Mouse (Mus musculus) layer of hippocampus, adult 6 months (tissue): Measurements from ENCODE around the gene Cactin. TPM values are rescaled to one million over a fixed set of nuclear protein-coding genes. Genes with fewer than 3 reads are reported as not detected.

ENCODE experiments used
- long read RNA-seq, 2 experiments: library from polyadenylated mRNA; unstranded; transcript quantifications; one replicate each; pipeline ENCODE4 v2.0.0; 2019 to 2020
- microRNA-seq: library from miRNA; unstranded; fragments of <30 nt; microRNA quantifications from one replicate; pipeline ENCODE4 v1.2.0, GENCODE M21; 2020
- polyA plus RNA-seq: library from polyadenylated mRNA; unstranded; fragments of <200 nt; fragmentation: Nextera tagmentation; gene quantifications from 2 replicates; pipeline ENCODE4 v1.2.3, GENCODE M21; 2021

Cactin gene
- polyA plus RNA-seq, result 13.5 and 13.9 TPM in 2 replicates
- long read RNA-seq, experiment 1, transcript Cactin-201 (9 exons, 2,715 nt), result major isoform, 34 of 41 reads
- long read RNA-seq, experiment 1, partial matches to known transcripts, result 6 of 41 reads
- long read RNA-seq, experiment 1, other reads (novel, unspliced or antisense), result 1 of 41 reads
- long read RNA-seq, experiment 2, transcript Cactin-201 (9 exons, 2,715 nt), result major isoform, 229 of 249 reads
- long read RNA-seq, experiment 2, partial matches to known transcripts, result 10 of 249 reads
- long read RNA-seq, experiment 2, other reads (novel, unspliced or antisense), result 10 of 249 reads

GRCm38 (mm10) chr10:81320550-81321347, at the start of gene Cactin:
Cactin (plus strand) TSS chr10:81321103.

GRCm38 (mm10) chr10:81291511-81292104, 29.3 kb upstream of the Cactin start, which contains the start of gene Tjp3:
Tjp3 (minus strand) TSS chr10:81291581.

GRCm38 (mm10) chr10:81292554-81293333, 28.2 kb upstream of the Cactin start, which contains the start of gene Pip5k1c:
Pip5k1c (plus strand) TSS chr10:81292963.

GRCm38 (mm10) chr10:81328386-81328785, 7.5 kb downstream of the Cactin start, which contains the start of gene Tbxa2r:
Tbxa2r (plus strand) TSS chr10:81328731.

DNA sequence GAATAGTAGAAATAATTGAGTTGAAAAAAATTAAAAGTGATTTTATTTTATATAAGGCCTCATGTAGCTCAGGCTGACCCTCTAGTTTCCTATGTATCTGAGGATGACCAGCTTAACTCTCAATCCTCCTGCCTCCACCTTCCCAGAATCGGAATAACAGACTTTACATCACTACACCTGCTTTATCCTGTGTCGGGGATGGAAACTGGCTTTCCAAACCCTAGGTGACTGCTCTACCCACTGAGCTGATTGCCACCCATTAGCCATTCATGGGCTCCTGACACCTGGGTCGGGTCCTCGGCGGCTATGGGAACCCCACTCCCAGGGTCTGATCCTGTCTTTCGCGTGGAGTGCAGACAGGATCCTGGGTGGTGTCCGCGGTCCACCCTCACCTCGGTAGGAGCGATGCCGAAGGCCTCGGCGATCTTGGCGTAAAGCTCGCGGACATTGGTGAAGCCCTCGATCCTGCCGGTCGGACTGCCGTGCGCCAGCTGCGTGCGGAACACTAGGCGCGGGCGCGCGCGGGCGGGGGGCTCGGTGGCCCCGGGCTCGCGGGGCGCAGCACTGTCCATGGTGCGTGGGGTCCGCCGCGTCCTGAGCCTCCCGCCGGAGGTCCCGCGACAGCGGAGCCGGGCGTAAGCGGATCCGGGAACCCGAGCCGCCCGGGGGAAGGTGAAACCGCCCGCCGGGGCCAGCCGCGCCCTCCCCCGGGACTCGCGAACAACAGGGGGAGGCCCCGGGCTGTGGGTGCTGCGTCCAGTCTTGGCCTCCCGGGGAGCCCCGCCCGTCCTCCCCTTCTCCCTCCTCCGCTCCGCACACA, 22.0 kb downstream of the Cactin start, which contains the start of gene Gipc3:
TSS of gene Gipc3 (minus strand) at position 581 of the 820 bp plus-strand sequence.

GRCm38 (mm10) chr10:81350351-81351063, 29.6 kb downstream of the Cactin start, which contains the start of gene Hmg20b:
Hmg20b (minus strand) TSS chr10:81350480.

GRCm38 (mm10) chr10:81356991-81357844, 36.3 kb downstream of the Cactin start, which contains the start of gene Mfsd12:
Mfsd12 (plus strand) TSS chr10:81357491.

GRCm38 (mm10) chr10:81365672-81366476, 45.0 kb downstream of the Cactin start, which contains the start of gene 4930404N11Rik:
4930404N11Rik (minus strand) TSS chr10:81365816.

Small RNA genes lying within 50 kb of the gene (microRNA-seq; reads per million reads assigned to microRNA genes)
- 51.5 reads per million, percentile 51 among the genes with 10 or more reads in this experiment for gene Mir3057

Other genes starting within 250 kb of the Cactin start
- gene Creb3l3, start 222.2 kb upstream of the Cactin start, polyA plus RNA-seq, result 1.1 and 1.4 TPM in 2 replicates
- gene Map2k2, start 215.2 kb upstream of the Cactin start, polyA plus RNA-seq, result 109 and 133 TPM in 2 replicates
- 87.7 and 94.4 TPM in 2 replicates for gene Zbtb7a, start 185.9 kb upstream of the Cactin start, polyA plus RNA-seq
- 15.8 and 17.3 TPM in 2 replicates for gene Pias4, start 153.2 kb upstream of the Cactin start, polyA plus RNA-seq
- 609 and 694 TPM in 2 replicates for gene Eef2, start 144.5 kb upstream of the Cactin start, polyA plus RNA-seq
- 3.5 and 5.3 TPM in 2 replicates for gene Dapk3, start 138.1 kb upstream of the Cactin start, polyA plus RNA-seq
- not detected in 2 replicates for gene 4930442H23Rik, start 137.3 kb upstream of the Cactin start, polyA plus RNA-seq
- not detected in 2 replicates for gene Nmrk2, start 119.1 kb upstream of the Cactin start, polyA plus RNA-seq
- gene Atcay, start 90.3 kb upstream of the Cactin start, polyA plus RNA-seq, result 47.2 and 52.7 TPM in 2 replicates
- gene Zfr2, start 87.9 kb upstream of the Cactin start, polyA plus RNA-seq, result 33.7 and 36.7 TPM in 2 replicates
- 145 and 170 TPM in 2 replicates for gene Matk, start 68.2 kb upstream of the Cactin start, polyA plus RNA-seq
- gene Mrpl54, start 54.2 kb upstream of the Cactin start, polyA plus RNA-seq, result 119 and 122 TPM in 2 replicates
- 20.9 and 24.9 TPM in 2 replicates for gene Apba3, start 54.1 kb upstream of the Cactin start, polyA plus RNA-seq
- gene Tjp3, start 29.5 kb upstream of the Cactin start, polyA plus RNA-seq, result 1.1 and 4.3 TPM in 2 replicates
- gene Pip5k1c, start 28.1 kb upstream of the Cactin start, polyA plus RNA-seq, result 48.2 and 55.7 TPM in 2 replicates
- gene Tbxa2r, start 7.6 kb downstream of the Cactin start, polyA plus RNA-seq, result 1.4 and 1.7 TPM in 2 replicates
- 0.60 and 0.80 TPM in 2 replicates for gene Gipc3, start 22.2 kb downstream of the Cactin start, polyA plus RNA-seq
- 28.5 TPM in 2 replicates for gene Hmg20b, start 29.4 kb downstream of the Cactin start, polyA plus RNA-seq
- 9.2 and 10.7 TPM in 2 replicates for gene Mfsd12, start 36.4 kb downstream of the Cactin start, polyA plus RNA-seq
- gene 4930404N11Rik, start 44.7 kb downstream of the Cactin start, polyA plus RNA-seq, result not detected in 2 replicates
- gene Fzr1, start 57.4 kb downstream of the Cactin start, polyA plus RNA-seq, result 62.7 and 65.6 TPM in 2 replicates
- 178 and 192 TPM in 2 replicates for gene Dohh, start 63.3 kb downstream of the Cactin start, polyA plus RNA-seq
- 4.3 and 4.7 TPM in 2 replicates for gene Gm48551, start 63.4 kb downstream of the Cactin start, polyA plus RNA-seq
- 1.3 TPM in 1 of 2 replicates, not detected in the other for gene Gm48552, start 67.9 kb downstream of the Cactin start, polyA plus RNA-seq
- 2.8 and 3.4 TPM in 2 replicates for gene Smim24, start 71.9 kb downstream of the Cactin start, polyA plus RNA-seq
- 22.5 and 25.0 TPM in 2 replicates for gene Nfic, start 134.5 kb downstream of the Cactin start, polyA plus RNA-seq
- gene Celf5, start 161.6 kb downstream of the Cactin start, polyA plus RNA-seq, result 60.5 and 83.1 TPM in 2 replicates
- gene Ncln, start 175.3 kb downstream of the Cactin start, polyA plus RNA-seq, result 45.3 and 46.2 TPM in 2 replicates
- gene S1pr4, start 179.0 kb downstream of the Cactin start, polyA plus RNA-seq, result 0.43 and 0.55 TPM in 2 replicates
- gene Gna15, start 203.1 kb downstream of the Cactin start, polyA plus RNA-seq, result 2.6 and 3.5 TPM in 2 replicates
- gene Gna11, start 224.1 kb downstream of the Cactin start, polyA plus RNA-seq, result 42.2 and 61.8 TPM in 2 replicates
- 230 and 286 TPM in 2 replicates for gene Aes, start 238.4 kb downstream of the Cactin start, polyA plus RNA-seq